Mouse (Mus musculus) brain, embryonic 14.5 days (tissue): Measurements from ENCODE around the gene Stk32c.

Experiments
- CTCF ChIP-seq: fragments of 200-500 bp; IDR thresholded peaks from 2 replicates; pipeline ENCODE4 v1.5.1; 2012; ENCODE audit warnings: inconsistent platforms, mild to moderate bottlenecking, moderate library complexity, borderline replicate concordance; ENCODE audit not compliant: insufficient read depth, insufficient read length; ENCODE audit errors: extremely low read depth
- POLR2A ChIP-seq: fragments of 200-500 bp; IDR thresholded peaks from 2 replicates; pipeline ENCODE4 v1.6.1; 2012; ENCODE audit warnings: mild to moderate bottlenecking, inconsistent platforms, borderline replicate concordance; ENCODE audit not compliant: poor library complexity, insufficient read depth, insufficient read length, severe bottlenecking; ENCODE audit errors: extremely low read depth

DNA sequence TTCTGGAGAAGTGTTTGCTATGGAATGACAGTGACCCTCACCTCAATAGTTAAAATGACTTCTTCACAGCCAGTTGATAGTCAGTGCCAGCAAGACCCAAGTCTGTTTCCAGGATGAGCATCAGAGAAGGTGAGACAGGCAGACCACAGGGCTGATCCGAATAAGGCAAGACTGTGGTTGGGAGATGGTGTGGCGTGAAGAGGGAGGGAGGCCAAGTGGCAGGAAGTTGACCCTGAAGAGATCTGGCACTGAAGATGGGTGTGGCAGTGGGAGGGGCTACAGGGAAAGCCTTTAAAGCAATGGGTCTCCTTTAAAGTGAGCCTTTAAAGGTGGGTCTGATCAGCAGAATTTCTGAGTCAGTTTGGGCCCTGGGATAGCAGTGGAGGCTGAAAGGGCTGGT, 55.6 kb downstream of the Stk32c start:
- TF ChIP-seq POLR2A, result no peak
- no peak for TF ChIP-seq CTCF
